Mouse (Mus musculus): ENCODE data around the gene Padi4.

DNA sequence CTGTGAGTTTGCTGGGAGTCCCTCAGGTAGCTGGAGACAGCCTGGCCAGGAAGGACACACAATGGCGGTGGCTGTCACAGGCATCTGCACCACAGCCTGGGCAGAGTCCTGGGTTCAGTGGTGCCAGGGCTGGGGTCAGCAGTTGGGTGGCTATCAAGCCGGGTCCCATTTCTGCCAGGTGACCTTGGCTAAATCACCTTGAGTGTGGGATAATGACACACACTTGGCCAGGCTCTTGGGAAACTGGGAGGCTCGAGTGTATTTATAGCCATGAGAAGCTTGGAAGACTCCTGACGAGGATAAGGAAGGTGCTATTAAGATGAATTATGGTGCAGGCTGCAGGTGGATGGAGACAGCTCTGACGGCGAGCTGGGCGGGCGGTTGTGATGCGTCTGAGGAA lies 30.6 kb upstream of the Padi4 start:
- no peak for TF ChIP-seq HCFC1 (IDR thresholded peaks at IDR 0.05; ENCODE audit: borderline replicate concordance, insufficient read depth, low read length)
- TF ChIP-seq ZNF384 (IDR thresholded peaks at IDR 0.05; ENCODE audit: low read depth, low read length): no peak
- TF ChIP-seq ZC3H11A (IDR thresholded peaks at IDR 0.05; ENCODE audit: borderline replicate concordance, low read depth, low read length): no peak
